Mouse (Mus musculus) ES-CJ7 (cell line): ENCODE results near the gene Olfr135.

Experiments used
- DNase-seq: peaks from one replicate; pipeline ENCODE4 v3.0.0; 2011; ENCODE audit warnings: low read depth, low spot score

The Olfr135 gene

DNA sequence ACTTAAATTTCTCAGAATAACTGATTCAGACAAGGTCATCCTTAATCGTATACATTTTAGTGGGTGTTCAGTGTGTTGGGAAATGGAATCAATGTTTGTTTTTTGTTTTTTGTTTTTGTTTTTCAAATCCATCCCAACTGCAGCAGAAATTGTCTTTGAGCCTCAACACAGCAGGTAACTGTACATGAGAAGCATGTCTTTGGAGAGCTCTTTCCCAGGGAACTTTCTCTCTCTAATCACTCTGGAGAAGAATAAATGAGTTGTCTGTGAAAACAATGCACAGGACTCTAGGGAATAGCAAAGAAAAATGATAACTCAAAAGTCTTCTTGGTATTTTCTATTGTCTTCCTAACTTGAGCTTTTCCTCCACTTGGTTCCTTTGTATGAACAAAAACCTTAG, at the start of gene Olfr135:
Gene Olfr135, plus strand, starts transcription at position 301 of the 400 bp plus-strand sequence.
- DNase-seq: no peak

DNA sequence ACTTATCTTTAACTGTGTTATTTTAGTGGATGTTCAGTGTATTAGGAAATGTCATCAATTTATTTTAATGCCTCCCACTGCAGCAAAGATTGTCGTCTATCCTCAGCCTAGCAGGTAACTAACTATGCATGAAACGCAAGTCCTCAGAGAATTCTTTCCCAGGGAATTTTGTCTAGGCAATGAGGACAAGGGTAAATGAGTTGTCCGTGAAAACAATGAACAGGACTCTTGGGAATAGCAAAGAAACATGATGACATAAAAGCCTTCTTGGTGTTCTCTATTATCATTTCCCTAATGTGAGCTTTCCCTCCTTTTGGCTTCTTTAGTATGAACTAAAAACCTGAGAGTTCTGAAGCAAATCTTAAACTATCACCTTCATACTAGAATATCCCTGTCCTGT, 33.0 kb upstream of the Olfr135 start, which contains the start of gene Olfr134:
Gene Olfr134, plus strand, starts transcription at position 301 of the 400 bp plus-strand sequence.
- no peak for DNase-seq
